Mouse (Mus musculus): ENCODE results near the gene Ackr3.

The Ackr3 gene

DNA sequence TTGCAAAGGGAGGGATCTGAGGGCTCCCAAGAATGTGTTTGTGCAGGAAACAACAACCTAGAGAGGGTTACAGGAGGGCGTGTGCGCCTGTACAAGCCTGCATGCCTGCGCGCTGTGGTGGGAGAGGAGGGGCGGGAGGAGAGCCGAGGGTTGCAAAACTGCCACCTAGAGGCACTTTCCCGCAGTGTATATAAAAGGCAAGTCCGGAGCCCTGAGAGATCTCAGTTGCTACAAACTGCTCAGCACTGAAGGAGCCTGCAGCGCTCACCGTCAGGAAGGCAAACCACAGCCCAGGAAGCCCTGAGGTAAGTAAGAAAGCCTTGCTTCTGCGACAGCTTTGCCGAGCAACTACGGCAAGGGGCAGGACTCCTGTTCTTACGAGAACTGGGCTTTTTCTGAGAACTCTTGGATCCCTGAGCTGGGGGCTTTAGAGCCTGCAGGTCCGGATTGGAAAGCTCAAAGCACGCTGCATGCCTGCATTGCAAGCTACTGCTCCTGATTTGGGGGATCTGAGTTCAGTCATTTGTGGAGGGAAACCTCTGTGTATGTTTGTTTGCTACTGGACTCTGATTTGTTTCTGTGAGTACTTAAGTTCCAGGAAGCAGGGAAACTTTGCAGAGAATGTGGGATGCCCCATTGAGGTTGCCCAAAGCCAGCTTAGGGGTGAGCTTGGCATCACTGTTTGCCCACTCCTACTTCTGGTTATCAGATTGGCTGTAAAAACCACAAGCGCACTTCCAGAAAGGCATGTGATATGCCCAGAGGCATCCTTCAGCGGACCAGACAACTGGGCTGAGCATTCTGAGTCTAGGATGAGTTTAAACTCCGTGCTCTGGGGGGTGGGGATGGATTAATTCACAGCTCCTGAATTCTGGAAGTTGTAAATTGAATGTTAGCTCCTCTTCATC lies at the start of gene Ackr3:
Gene Ackr3 (plus strand): TSS at position 198 of the 908 bp plus-strand sequence.
- peak; percentile 77 for DNase-seq (ENCODE audit: inconsistent ontology term)

DNA sequence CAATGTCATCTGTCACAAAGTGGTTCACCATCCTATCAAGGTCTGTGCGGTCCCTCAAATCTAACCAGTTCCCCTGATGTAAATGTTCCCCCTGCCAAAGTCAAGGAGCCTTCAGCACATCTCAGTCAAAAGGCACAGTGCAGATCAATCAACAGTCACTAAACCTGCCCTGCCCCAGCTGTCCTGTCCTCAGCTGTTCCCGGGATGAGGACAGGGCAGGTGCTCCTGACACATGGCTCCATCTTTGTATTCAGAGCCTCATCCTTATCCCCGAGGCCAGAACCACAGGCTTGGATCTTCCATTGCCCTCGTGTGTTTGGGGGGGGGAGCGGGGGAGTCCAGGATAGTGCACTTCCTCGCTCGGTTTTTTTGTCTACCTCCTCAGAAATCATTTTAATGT lies 47.2 kb upstream of the Ackr3 start:
- no peak for DNase-seq (ENCODE audit: inconsistent ontology term)

DNA sequence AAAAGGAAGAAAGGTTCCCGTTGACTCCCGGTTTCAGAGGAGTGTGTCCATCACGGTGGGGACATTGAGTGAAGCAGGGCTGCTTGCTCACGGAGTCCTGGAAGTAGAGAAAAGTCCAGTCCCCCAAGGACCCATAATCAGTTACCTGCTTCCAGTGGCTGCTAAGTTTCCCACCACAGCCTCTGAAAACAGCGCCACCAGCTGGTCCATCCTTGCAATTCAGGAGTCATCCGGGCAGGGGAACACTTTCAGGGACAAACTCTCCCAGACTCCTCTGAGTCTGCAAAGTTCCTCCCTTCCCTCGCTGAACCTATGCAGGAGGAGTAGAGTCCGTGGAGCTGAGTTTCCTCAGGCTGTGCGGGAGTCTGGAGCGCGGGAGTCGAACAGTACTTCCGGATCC lies 43.9 kb upstream of the Ackr3 start:
- no peak for DNase-seq (ENCODE audit: inconsistent ontology term)

DNA sequence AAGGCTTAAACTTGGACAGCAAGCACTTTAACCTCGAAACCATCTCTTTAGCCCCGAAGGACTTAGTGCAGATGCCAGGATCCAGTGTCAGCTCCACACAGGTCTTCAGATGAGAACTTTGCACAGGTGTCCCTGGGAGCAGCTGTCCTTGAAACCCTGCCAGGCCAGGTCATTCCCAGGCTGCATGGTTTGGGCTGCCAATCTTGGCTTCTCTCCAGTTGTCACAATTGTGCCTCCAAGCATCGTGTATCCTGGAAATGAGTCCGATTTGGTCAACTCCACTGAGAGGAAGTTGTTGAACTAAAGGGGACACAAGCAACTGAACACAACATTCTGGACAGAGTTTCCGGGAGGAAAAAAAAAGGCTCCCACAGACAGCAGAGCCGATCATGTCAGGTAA lies 42.2 kb upstream of the Ackr3 start:
- no peak for DNase-seq (ENCODE audit: inconsistent ontology term)

DNA sequence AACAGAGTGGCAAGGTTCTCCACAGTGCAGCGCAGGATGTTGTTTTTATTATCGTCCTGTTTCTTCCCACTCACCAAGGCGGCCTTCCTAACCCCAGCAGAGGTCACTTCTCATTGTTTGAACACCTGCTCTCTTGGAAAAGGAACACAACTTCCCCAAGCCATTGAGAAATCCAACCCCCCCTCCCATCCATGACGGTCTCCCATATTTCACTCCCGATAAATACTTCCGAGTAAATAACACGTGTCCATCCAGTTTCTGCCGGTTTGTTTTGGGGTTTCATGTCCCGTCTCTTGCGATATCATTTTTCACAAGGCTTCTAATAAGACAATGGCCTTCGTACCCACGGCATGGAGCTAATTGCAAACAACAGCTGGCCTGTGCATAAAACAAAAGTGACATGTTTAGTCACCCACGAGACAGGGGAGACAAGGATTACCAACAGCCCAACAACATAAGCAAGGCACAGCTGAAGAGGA lies 41.4 kb upstream of the Ackr3 start:
- peak; percentile 30 for DNase-seq (ENCODE audit: inconsistent ontology term)

DNA sequence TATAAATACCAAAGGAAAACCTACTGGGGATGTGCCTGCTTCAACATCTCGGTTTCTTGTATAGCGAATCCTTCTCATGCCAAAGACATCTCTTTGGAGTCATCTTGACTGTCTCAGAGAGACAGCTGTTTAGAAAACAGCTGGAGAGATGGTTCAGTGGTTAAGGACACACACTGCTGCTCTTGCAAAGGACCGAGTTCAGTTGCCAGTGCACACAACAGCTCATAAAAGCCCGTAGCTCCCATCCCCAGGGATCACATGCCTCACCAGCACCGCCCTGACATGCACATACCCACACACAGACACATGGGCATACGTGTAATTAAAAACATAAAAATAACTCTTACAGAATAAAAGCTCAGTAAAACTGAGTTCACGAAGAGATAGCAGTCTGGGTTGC lies 40.6 kb upstream of the Ackr3 start:
- DNase-seq (ENCODE audit: inconsistent ontology term): no peak

DNA sequence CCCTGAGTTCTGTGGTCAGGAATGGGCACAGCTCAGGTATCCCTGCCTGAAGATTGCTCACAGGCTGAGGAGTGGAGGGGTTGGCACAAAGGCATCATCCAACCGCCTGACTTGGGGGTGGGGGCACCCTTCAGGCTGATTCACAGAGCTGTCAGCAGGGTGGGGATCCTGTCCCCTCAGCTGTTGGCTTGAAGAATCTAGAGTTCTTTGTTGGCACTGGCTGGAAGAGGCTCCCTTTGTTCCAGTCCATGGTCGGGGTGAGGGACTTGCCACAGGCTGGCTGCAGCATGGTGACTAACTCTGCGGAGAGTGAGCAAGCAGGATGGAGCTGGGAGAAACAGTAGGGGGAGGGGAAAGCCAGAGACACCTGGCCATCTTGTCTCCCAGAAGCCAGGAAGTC lies 39.5 kb upstream of the Ackr3 start:
- peak; percentile 87 for DNase-seq (ENCODE audit: inconsistent ontology term)

DNA sequence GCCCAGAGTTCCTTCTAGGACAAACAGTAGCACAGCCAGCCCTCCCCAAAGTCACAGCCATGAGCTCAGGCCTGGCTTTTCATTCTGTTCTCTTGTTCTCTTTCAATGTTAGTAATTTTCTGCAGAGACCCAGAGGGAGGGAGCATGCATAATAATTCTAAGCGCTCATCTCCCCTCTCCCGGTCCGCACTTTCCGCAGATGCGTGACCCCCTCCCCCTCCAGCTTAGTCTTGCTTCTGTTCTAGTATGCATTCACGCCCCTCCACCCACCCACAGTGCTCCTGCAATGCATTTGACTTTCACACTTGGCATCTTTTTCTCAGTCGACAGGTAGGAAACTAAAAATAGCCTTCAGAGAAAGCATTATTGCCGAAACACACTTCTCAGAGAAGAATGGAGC lies 29.4 kb upstream of the Ackr3 start:
- DNase-seq (ENCODE audit: inconsistent ontology term): no peak

DNA sequence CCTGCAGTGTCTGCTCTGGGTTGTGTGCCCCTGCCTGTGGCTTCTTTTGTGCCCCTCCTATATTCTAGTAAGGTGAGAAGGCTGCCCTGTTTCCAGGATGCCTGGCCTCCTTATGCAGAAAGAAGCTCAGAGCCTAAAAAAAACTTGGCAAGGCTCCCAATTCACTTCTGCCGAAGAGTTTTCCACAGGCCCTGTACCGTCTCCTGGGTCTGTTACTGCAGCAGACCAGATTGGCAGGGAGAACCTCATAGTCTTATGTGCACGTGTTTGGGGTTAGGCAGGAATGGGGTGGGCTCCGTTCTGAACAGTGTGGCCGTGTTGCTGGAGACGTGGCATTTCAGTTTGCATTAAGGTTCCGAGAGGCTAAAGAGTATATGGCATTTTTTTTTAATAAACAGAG lies 27.6 kb upstream of the Ackr3 start:
- no peak for DNase-seq (ENCODE audit: inconsistent ontology term)

DNA sequence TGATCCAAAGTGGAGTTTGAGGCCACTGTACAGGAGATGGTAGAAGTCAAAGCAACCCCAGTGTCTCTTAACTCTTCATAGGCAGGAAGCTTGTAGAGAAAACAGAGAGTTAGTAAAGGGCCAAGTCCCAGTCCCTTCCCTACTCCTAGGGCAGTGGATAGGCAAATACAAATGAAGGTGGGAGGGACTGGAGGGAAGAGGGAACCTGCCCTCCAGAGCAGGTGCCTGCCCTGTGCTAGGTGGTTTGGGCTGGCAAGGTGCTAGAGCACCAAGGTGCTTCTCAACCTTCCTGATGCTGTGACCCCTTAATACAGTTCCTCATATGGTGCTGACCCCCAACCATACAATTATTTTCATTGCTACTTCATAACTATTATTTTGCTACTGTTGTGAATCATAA lies 26.2 kb upstream of the Ackr3 start:
- DNase-seq (ENCODE audit: inconsistent ontology term): no peak

DNA sequence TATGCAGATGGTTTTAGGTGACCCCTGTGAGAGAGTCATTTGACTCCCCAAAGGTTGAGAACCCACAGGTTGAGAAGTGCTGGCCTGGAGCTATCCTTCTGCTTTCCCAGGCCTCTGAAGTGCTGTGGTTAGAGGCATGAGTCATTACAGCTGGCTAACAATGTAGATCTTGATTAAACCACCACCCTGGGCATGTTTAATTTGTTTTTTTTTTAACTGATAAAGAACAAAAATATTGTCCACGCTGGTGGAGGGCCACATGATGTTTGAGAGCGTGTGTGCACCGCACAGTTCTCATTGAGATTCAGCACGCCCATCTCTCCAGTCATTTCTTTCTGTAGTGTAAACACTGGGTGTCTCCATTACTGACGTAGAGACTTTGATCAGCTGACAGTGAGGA lies 25.8 kb upstream of the Ackr3 start:
- DNase-seq (ENCODE audit: inconsistent ontology term): peak; percentile 46

DNA sequence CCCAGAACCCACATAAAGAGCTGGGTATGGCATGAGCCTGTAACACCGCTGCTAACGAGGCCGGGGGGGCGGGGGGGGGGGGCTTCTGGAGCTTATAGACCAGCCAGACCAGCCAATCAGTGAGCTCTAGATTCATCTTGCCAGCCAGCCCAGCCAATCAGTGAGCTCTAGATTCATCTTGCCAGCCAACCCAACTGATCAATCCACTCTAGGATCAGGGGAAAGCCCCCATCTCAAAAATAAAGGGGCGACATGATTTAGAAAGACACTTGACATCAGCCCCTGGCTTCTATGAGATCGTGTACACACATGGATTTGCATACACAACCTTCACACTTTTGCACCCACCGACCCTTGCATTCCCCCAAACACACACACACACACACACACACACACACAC lies 23.3 kb upstream of the Ackr3 start:
- no peak for DNase-seq (ENCODE audit: inconsistent ontology term)

DNA sequence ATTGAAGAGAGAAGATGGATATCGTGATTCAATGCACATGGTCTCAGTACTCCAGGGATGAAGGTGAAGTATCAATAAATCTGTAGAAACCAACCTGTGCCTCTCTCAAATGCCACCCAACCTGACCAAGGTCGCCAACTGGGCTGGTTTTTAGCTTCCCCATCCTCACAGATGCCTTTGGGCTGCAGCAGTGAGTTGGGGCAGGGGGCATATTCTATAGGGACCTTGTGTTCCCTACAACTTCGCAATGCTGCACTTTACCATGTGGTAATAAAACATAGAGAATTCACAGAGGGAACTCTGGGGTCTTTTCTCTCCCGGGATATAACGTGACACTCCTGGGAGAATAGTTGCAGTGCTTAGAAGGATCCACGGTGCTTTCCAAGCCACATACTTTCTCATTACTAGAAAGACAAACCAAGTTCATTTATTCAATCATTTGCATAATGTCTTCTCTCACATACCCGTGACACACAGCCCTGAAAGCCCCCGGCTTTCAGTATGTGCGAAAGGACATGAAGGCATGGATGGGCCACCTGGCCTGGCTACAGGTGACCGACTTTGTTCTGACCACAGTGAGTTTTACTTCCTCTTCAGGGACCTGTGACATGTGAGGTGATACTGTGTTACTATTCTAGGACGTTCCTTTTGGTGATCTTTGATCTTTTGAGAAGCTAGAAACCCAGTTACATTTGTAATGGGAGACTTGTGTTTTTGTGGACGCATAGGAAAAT lies 22.6 kb upstream of the Ackr3 start:
- DNase-seq (ENCODE audit: inconsistent ontology term): no peak

DNA sequence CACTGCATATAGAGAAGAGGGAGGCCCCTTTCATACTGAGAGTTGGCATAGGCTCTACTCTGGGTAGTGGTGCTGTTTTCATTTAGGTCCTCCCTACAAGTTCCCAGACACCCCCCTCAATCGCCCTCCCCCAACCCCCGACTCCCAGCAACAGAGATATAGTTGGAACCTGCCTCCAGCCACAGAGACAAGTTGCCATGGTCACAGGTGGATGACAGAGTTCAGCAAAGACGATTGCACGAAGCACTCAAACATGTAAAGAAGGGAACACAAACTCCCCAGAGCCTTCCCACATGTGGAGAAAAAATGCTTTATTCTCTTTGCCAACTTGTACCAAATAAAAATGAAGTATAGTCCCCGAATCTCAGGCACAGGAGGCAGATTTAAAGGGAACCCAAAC lies 21.3 kb upstream of the Ackr3 start:
- DNase-seq (ENCODE audit: inconsistent ontology term): no peak

DNA sequence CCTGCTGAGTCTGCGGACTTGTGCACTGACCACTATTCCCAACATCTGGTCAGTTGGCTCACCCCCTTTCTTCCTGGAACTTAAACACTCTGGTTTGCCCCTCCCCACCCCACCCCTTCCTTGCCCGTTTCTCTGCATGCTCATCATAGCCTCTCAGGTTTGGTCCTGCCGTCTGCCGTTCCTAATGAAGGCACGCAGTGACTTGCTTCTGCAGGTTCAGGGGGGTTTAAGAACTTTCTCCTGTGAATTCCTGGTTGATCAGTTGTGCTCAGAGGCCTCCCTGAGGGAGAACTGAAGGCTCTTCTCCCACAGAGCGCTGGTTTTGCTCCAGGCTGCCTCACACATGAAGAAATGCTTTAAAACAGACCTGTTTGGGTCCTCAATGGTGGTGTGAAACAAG lies 20.2 kb upstream of the Ackr3 start:
- no peak for DNase-seq (ENCODE audit: inconsistent ontology term)

DNA sequence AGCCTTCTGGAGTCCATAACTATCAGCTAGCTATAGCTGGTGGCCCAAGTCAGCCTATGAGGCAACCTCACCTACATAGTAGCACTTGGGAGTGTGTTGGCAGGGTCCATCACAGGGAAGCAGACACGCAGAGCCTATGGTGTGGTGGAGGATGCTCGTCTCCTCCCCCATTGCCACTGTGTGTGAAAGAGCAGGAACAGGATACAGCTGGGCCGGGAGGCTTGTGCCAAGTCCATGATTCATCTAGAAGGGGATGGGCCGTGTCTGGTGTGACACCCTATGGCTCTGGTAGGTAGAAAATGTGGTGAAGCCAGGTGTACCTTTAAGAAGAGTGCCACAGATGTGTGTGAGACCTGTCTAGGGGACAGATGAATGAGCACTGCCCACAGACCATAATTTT lies 17.6 kb upstream of the Ackr3 start:
- DNase-seq (ENCODE audit: inconsistent ontology term): no peak

DNA sequence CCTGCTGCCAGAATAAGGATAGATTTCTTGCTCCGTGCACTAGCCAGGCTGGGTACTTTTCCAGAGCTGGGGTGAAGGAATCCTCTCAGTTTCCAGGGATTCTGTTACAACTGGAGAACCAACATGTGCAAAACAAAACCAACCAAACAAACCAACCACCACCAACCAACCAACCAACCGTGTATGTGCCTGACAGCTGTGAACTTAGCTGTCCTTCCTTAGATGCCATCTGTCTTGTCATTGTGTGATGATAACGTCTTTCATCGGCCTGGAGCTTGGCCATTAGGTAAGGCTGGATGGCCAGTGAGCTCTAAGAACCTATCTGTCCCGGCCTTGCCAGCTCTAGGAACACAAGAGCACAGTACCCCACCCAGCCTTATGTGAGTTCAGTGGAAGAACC lies 16.9 kb upstream of the Ackr3 start:
- no peak for DNase-seq (ENCODE audit: inconsistent ontology term)

DNA sequence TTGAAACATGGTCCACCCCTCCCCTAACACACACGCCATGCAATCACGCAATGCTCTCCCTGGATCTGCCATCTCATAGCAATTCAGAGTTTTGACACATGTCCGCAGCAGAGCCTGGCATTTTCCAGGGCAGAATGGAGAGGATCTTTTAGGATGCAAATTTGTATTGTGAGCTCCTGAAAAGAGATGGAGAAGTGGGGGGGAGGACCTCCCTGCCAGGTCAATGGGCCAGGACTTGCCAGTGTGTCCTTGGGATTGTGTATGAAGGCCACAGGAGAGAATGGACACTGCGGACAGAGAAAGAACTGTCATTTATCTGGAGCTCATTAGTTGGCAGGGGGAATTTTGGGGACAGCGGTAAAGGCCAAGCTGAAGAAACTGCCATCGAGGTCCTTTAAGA lies 14.7 kb upstream of the Ackr3 start:
- DNase-seq (ENCODE audit: inconsistent ontology term): no peak

DNA sequence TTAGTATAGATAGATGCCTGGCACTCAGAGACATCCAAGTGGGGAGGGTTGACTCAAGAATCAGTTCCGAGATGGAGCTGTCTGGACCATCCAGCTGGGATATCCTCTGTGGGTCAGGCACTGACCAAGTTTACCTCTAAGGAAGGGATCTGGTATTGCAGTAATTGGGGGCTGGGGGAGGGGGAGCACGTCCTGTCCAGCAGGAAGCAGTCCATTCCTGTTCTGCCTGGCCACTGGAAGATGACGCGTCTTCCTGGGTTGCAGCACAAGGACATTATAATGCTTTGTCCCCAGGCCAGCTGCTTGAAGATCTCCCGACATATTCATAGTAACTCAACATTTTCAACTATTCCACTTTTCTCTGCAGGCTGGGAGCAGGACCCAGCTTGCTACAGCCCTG lies 2.5 kb upstream of the Ackr3 start:
- no peak for DNase-seq (ENCODE audit: inconsistent ontology term)

DNA sequence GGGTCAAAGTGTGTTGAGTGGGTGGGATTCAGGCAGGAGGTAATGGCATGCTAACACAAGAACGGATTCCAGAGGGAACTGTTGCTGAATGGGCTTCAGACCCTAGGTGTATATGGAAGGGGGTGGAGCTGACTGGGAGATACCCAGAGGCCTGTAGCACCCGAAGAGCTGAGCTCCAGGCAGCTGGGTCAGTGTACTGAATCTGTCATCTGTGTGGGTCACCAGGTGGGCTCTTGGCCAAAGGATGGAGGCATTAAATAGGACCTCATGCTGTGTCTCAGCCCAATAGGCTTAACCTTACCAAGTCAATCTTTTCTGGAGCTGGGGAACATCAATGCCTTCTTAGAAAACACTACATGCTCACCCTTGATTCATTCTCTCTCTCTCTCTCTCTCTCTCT lies 2.1 kb upstream of the Ackr3 start:
- DNase-seq (ENCODE audit: inconsistent ontology term): no peak

DNA sequence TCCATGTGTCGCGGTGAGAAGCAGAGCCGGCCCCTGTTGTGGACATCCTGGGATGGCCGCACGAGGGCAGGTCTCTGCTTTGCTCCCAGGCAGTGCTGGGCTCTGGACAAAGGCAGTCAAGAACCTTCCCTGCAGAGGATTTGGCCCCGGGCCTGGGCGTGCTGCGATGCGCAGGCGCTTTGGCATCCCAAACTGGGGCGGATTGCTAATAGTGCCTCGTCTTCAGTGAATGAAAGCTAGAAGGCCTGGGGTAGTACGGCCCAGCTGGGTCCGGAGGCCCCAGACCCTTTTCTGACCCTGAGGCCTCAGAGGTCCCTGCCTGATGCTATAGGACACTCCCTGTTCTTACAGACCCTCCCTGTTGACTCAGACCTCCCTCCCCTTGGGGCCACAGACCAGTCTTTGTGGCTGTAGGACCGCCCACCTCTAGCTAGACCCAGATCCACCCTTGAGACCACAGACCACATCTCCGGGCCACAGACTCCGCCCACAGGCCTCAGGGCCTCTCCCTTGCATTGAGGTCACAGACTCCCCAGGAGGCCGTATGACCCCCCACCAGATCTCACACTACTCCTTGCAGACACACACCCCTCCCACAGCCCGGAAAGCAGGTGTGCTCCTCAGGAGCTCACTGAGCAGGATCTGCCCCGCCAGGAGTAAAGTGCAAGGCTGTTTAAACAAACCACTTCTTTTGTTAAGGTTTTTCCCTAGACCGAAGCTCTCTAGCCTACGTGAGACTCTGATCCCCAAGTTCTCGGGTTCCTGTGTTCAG lies 1.4 kb upstream of the Ackr3 start:
- peak; percentile 91 for DNase-seq (ENCODE audit: inconsistent ontology term)

DNA sequence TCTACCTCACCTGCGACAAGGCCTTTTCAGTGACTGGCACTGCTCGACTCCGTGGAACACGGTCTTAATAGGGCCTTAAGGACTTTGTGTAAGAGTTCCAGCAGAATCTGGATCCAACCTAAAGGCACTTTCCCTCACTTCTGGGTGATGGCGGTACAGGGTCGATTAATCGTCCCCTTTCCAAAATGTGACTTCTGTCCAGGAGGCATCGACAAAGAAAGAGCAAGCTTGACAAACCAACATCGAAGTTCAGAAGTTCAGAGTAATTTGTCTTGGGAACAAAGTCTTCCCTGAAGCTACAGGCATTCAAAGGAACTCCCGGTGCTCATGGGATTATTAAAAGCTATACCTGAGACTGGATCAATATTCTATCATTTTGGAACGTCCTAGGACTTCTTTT lies 439 bp upstream of the Ackr3 start:
- no peak for DNase-seq (ENCODE audit: inconsistent ontology term)
